Mouse (Mus musculus) neural tube, embryonic 13.5 days (tissue): ENCODE results near the gene Lmod1. TPM values are rescaled to one million over a fixed set of nuclear protein-coding genes. Genes with fewer than 3 reads are reported as not detected.

ENCODE experiments used
- polyA plus RNA-seq: library from polyadenylated mRNA; unstranded; fragments of >200 nt; fragmentation: Nextera tagmentation; extraction: Ambion mirVana; gene quantifications from 2 replicates; pipeline ENCODE4 v1.2.1, GENCODE M21; 2015

Lmod1 gene
- polyA plus RNA-seq, 1 experiment from 2014 or later = 0.31 TPM

Other genes with a start within 250 kb of the Lmod1 start
- gene Lgr6, start 219.5 kb upstream of the Lmod1 start, polyA plus RNA-seq = 1.4 and 2.0 TPM in 2 replicates
- gene Ptpn7, start 192.1 kb upstream of the Lmod1 start, polyA plus RNA-seq = 0.59 and 1.1 TPM in 2 replicates
- 331 and 336 TPM in 2 replicates for gene Arl8a, start 178.0 kb upstream of the Lmod1 start, polyA plus RNA-seq
- 0.63 and 0.76 TPM in 2 replicates for gene Gpr37l1, start 157.1 kb upstream of the Lmod1 start, polyA plus RNA-seq
- 0.52 and 0.59 TPM in 2 replicates for gene Elf3, start 66.2 kb upstream of the Lmod1 start, polyA plus RNA-seq
- 104 and 106 TPM in 2 replicates for gene Rnpep, start 40.7 kb upstream of the Lmod1 start, polyA plus RNA-seq
- gene Timm17a, start 11.0 kb upstream of the Lmod1 start, polyA plus RNA-seq = 160 and 166 TPM in 2 replicates
- gene Shisa4, start 50.4 kb downstream of the Lmod1 start, polyA plus RNA-seq = 81.8 and 95.4 TPM in 2 replicates
- gene Ipo9, start 105.7 kb downstream of the Lmod1 start, polyA plus RNA-seq = 104 and 114 TPM in 2 replicates